Mouse (Mus musculus) lung, postnatal 0 days (tissue): ENCODE measurements around the gene Nfkbia. TPM values are rescaled to one million over a fixed set of nuclear protein-coding genes. Genes with fewer than 3 reads are reported as not detected.
A peak's percentile ranks its signal among the peaks of the same experiment; 100 is the strongest.

Experiments
- ATAC-seq: fragments of 200-750 bp; cut with Nextera tagmentation; 2 replicates; pipeline ENCODE4 v1.8.0; 2017; ENCODE audit warnings: moderate library complexity
- DNase-seq: peaks from one replicate; pipeline ENCODE4 v3.0.0-alpha.2; 2016; ENCODE audit warnings: low spot score
- H3K27ac ChIP-seq: fragments of 300-500 bp; sonication (generic); 2 replicates; pipeline ENCODE4 v1.5.1; 2014; ENCODE audit warnings: antibody characterized with exemption, mild to moderate bottlenecking, low read length, mixed read lengths
- H3K27me3 ChIP-seq: fragments of 300-500 bp; sonication (generic); replicated peaks from 2 replicates; pipeline ENCODE4 v1.6.1; 2014; ENCODE audit warnings: low read length, mixed read lengths; ENCODE audit not compliant: insufficient read depth
- H3K36me3 ChIP-seq: fragments of 300-500 bp; sonication (generic); 2 replicates; pipeline ENCODE4 v1.6.1; 2014; ENCODE audit warnings: low read length, mixed read lengths; ENCODE audit not compliant: insufficient read depth
- H3K4me1 ChIP-seq: fragments of 300-500 bp; sonication (generic); 2 replicates; pipeline ENCODE4 v1.6.1; 2014; ENCODE audit warnings: antibody characterized with exemption, low read depth, low read length, mixed read lengths; ENCODE audit not compliant: insufficient read depth
- H3K4me2 ChIP-seq: fragments of 300-500 bp; sonication (generic); replicated peaks from 2 replicates; pipeline ENCODE4 v1.6.1; 2014; ENCODE audit warnings: low read depth, mild to moderate bottlenecking, low read length, moderate library complexity, mixed read lengths
- H3K4me3 ChIP-seq: fragments of 300-500 bp; sonication (generic); 2 replicates; pipeline ENCODE4 v1.5.1; 2014; ENCODE audit warnings: low read depth, low read length
- H3K9ac ChIP-seq: fragments of 300-500 bp; sonication (generic); replicated peaks from 2 replicates; pipeline ENCODE4 v1.6.1; 2014; ENCODE audit warnings: low read depth, mild to moderate bottlenecking
- H3K9me3 ChIP-seq: fragments of 300-500 bp; sonication (generic); 2 replicates; pipeline ENCODE4 v1.6.1; 2016; ENCODE audit warnings: low read length, mixed read lengths
- CTCF ChIP-seq: IDR thresholded peaks from 2 replicates; pipeline ENCODE4 v1.5.1; 2016; ENCODE audit warnings: antibody characterized with exemption, mild to moderate bottlenecking
- EP300 ChIP-seq: IDR thresholded peaks from 2 replicates; pipeline ENCODE4 v1.6.1; 2016; ENCODE audit warnings: antibody characterized with exemption, mild to moderate bottlenecking, control low read depth
- WGBS: fragments of 180-500 bp; shearing (Covaris S2); extraction: QIAGEN DNeasy Blood & Tissue Kit; methylation state at CpG from one replicate; pipeline ENCODE4 v1.1.7; 2014; 5-methylcytosine and 5-hydroxymethylcytosine counted together
- polyA plus RNA-seq: library from polyadenylated mRNA; unstranded; fragments of >200 nt; fragmentation: Nextera tagmentation; extraction: Ambion mirVana; gene quantifications from 2 replicates; pipeline ENCODE4 v1.2.1, GENCODE M21; 2015

Gene Nfkbia
- polyA plus RNA-seq, 1 experiment from 2014 or later = 184 TPM

- Histone ChIP-seq H3K9me3 (no peaks in the 10 kb centered on the region), H3K4me2 (no peak overlapping the region), H3K27me3 (no peaks in the 10 kb centered on the region), H3K36me3 (peaks cover 19% of the 10 kb centered on the region), H3K4me1 (peaks cover 7% of the 10 kb centered on the region; the same call in 1 of the 2 replicates), H3K9ac (no peak overlapping the region), H3K27ac (no peak overlapping the region), H3K4me3 (no peak overlapping the region)
- no peak for ATAC-seq
- 78% methylated on average over 6 of the region's 6 CpGs for WGBS
- no peak for DNase-seq
- TF ChIP-seq CTCF = no peak
- TF ChIP-seq EP300 = no peak
These were observed 7.6 kb downstream of the Nfkbia start for GRCm38 (mm10) chr12:55484800-55485199.

- no peak overlapping the region for H3K27ac ChIP-seq
- 73% methylated on average over 10 of the region's 10 CpGs for WGBS
- H3K36me3 ChIP-seq = peaks cover 19% of the 10 kb centered on the region; the same call in 1 of the 2 replicates
- no peak overlapping the region for H3K4me2 ChIP-seq
- no peaks in the 10 kb centered on the region for H3K27me3 ChIP-seq
- H3K4me3 ChIP-seq = no peak overlapping the region
- DNase-seq (no peak), ATAC-seq (no peak)
- TF ChIP-seq EP300 = no peak
- no peak for TF ChIP-seq CTCF
- H3K4me1 ChIP-seq = peaks cover 7% of the 10 kb centered on the region; the same call in 1 of the 2 replicates
- H3K9ac ChIP-seq = no peak overlapping the region
- H3K9me3 ChIP-seq = no peaks in the 10 kb centered on the region
These were observed 8.2 kb downstream of the Nfkbia start for GRCm38 (mm10) chr12:55484079-55484774.

GRCm38 (mm10) chr12:55483591-55483990 is 8.9 kb downstream of the Nfkbia start:
- H3K9ac ChIP-seq = no peak overlapping the region
- 0 out of 2 replicates have a peak, but pooled peaks cover 2% of the 10 kb centered on the region for H3K4me1 ChIP-seq
- no peak overlapping the region for H3K4me3 ChIP-seq
- H3K36me3 ChIP-seq = peaks cover 14% of the 10 kb centered on the region; the same call in 1 of the 2 replicates
- no peak for DNase-seq
- WGBS = 80% methylated on average over 5 of the region's 5 CpGs
- ATAC-seq = no peak
- no peak overlapping the region for H3K4me2 ChIP-seq
- no peak overlapping the region for H3K27ac ChIP-seq
- H3K9me3 ChIP-seq = no peaks in the 10 kb centered on the region
- no peak for TF ChIP-seq EP300
- TF ChIP-seq CTCF = no peak
- no peaks in the 10 kb centered on the region for H3K27me3 ChIP-seq

- Histone ChIP-seq H3K9ac (no peak overlapping the region), H3K4me1 (no peaks in the 10 kb centered on the region), H3K36me3 (0 out of 2 replicates have a peak, but pooled peaks cover 6% of the 10 kb centered on the region), H3K4me2 (no peak overlapping the region), H3K27me3 (no peaks in the 10 kb centered on the region), H3K4me3 (no peak overlapping the region), H3K27ac (no peak overlapping the region), H3K9me3 (no peaks in the 10 kb centered on the region)
- no peak for ATAC-seq
- 73% methylated on average over 10 of the region's 10 CpGs for WGBS
- no peak for TF ChIP-seq CTCF
- no peak for TF ChIP-seq EP300
- no peak for DNase-seq
These were observed 9.7 kb downstream of the Nfkbia start for GRCm38 (mm10) chr12:55482732-55483131.

- Histone ChIP-seq H3K4me3 (no peak overlapping the region), H3K9ac (no peak overlapping the region), H3K27me3 (no peaks in the 10 kb centered on the region), H3K4me1 (no peaks in the 10 kb centered on the region), H3K9me3 (no peaks in the 10 kb centered on the region), H3K36me3 (0 out of 2 replicates have a peak, but pooled peaks cover 6% of the 10 kb centered on the region), H3K27ac (no peak overlapping the region), H3K4me2 (no peak overlapping the region)
- 80% methylated on average over 4 of the region's 4 CpGs for WGBS
- no peak for DNase-seq
- no peak for ATAC-seq
- TF ChIP-seq CTCF (no peak), EP300 (no peak)
These were observed 10.7 kb downstream of the Nfkbia start for GRCm38 (mm10) chr12:55481739-55482138.

GRCm38 (mm10) chr12:55480471-55481153 is 11.8 kb downstream of the Nfkbia start:
- H3K4me2 ChIP-seq = no peak overlapping the region
- H3K9ac ChIP-seq = no peak overlapping the region
- no peaks in the 10 kb centered on the region for H3K4me1 ChIP-seq
- no peak overlapping the region for H3K4me3 ChIP-seq
- no peak for TF ChIP-seq EP300
- no peak for TF ChIP-seq CTCF
- no peaks in the 10 kb centered on the region for H3K27me3 ChIP-seq
- DNase-seq = no peak
- WGBS = 79% methylated on average over 2 of the region's 2 CpGs
- no peaks in the 10 kb centered on the region for H3K36me3 ChIP-seq
- ATAC-seq = peak; percentile 11; the same call in 1 of the 2 replicates
- H3K9me3 ChIP-seq = no peaks in the 10 kb centered on the region
- H3K27ac ChIP-seq = no peak overlapping the region
